Mouse (Mus musculus) A20 (cell line): ENCODE measurements around the gene Pspn.

Experiments
- DNase-seq: peaks from one replicate; pipeline ENCODE4 v3.0.0-alpha.2; 2011; ENCODE audit warnings: low read depth, low spot score

The Pspn gene

DNA sequence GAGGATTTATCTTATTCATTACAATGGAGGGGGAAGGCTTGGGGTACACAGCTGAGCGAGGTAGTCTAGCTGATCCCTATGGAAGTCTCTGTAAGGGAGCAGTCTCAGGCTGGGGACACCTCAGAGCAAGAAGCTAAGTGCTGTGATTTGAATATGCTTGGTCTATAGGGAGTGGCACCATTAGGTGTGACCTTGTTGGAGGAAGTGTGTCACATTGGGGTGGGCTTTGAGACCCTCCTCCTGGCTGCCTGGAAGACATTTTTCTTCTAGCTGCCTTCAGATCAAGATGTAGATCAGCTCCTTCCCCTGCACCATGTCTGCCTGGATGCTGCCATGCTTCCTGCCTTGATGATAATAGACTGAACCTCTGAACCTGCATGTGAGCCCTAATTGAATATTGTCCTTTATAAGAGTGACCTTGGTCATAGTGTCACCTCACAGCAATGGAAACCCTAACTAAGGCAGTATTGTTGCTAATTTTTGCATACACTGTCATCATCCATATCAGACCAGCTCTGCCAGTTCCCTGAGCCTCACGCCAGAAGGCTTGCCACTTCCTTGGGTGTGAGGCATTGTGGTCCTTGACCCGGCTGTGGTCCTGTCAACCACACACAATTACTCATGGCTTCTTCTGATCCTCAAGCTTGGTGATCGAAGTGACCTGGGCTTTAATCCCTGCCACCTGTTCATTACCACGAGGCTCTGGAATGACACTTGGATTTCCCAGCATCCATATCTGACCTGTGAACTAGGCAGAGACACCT, 37.0 kb downstream of the Pspn start:
- DNase-seq: no peak

DNA sequence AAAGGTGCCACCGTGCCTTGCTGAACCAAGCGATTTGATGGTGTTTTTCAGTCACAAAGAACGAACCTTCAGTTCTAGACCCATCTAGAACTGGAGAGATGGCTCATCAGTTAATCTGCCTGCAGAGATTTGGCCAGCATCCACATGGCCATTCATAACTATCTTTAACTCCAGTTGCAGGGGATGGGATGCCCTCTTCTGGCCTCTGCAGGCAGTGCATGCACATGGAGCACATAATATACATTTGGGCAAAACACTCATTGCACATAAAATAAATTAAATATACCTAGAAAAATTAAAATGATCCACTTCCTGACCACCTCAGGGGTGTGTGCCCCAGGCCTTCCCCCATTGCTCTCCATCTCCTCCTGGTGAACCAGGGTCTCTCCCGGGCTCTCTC, 37.9 kb downstream of the Pspn start:
- DNase-seq: peak; percentile 7

DNA sequence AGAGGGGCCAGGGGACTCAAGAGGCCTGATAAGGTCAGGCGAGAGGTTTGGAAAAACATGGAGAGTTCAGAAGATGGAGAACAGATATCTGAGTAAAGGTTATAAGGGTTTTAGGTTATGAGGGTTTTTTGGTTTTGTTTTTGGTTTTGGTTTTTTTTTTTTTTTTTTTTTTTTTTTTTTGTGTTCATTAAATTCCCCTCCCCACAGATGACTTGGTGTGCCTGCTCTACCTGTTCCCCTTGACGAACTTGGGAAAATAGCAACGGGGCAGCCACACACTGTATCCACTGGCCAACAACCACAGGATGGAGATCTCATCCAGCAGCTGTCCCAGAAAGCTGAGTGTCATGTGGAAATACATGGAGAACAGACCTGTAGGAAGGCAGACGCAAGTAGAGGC, 41.2 kb downstream of the Pspn start:
- no peak for DNase-seq

DNA sequence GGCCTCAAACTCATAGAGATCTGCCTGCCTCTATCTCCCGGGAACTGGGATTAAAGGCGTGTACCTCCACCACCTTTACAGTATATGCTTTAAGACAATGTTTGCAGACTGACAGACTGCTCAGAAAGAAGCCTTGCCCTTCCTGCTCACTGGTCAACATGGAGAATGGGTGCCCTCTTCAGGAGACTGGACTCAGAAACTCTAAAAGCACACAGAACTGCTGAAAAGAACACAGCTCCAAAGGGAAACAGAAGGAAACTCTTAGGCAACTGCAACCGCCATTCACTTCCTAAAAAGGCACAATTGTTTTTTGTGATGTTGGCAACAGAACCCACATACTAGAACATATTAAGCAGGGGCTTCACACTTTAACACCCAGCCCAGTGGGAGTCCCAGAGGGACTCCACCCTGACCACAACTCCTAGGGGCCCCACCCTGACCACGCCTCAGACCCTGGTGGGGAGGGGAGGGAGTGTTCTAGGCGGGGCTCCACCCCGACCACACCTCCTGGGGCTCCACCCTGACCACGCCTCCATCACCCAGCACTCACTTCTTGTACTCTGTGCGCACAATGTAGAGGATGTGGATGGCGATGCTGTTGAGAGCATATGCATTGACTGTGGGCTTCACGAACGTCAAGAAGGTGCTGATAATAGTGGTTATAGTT, 41.9 kb downstream of the Pspn start:
- peak; percentile 76 for DNase-seq

DNA sequence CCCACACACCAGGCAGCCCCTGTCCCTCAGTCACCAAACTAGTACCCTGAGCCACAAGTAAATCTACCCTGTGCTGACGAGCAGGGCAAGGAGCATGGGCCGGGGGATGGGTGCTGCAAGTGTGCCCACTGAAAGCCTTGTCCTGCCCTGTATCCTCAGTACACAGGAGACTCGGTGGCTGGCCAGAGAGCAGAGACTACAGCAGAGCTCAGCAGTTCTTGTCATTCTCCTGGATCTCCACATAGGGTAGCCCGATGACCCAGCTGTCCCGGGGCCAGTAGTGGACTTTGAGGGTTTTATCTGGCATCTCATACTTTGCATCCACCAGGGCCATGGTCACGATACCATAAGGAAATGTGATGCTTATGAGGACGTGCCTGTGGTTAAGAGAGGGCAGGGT, 44.9 kb downstream of the Pspn start:
- DNase-seq: no peak

DNA sequence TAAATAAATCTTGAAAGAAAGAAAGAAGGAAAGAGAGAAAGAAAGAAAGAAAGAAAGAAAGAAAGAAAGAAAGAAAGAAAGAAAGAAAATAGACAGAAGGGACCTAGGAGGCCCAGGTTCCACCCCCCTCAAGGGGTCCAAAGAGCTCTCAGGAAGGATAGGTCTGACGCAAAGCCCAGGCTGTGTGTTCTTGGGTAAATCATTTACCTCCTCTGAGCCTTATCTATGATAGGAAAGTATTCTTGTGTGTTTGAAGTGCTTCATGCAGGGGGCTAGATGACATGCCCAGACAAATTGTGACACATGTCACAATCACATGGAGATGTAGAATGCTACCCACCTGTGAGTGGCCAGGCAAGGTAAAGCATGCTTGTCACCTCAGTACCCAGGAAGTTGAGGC, 47.2 kb downstream of the Pspn start:
- no peak for DNase-seq

DNA sequence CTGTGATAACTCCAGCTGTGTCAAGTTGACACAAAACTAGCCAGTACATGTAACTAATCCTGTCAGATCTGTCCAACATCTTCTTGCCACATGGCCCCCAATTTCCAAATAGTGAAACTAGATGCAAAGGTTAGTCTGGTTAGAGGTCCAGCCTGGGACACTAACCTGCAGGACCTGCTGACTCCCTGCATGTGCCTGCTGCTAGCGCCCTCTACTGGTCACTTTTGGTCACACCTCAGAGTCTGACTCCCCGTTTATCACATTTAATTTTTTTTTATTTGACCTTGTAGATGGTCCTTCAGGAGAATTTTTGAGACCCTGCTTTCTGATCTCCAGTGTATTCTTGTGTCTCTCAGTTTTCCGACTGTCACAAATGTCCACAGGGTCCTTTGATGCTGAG, 48.9 kb downstream of the Pspn start:
- DNase-seq: peak; percentile 75
